Comparison of ENCODE assay signal across 14 mouse cellular contexts in the genomic region with DNA sequence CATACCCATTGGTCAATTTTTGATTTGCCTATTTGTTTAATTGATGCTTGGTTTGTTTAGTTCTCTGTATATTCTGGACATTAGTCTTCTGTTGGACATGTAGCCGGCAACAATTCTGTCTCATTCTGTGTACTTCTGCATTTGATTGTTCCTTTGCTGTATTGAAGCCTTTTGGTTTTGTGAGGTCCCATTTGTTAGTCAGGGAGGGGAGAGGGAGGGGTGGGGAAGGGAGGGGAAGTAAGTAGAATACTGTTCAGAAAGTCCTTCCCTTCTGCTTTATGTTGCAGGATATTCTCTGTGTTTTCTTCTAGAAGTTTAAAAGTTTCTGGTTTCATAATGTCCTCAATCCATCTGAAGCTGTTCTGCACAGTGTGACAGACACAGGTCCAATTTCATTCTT.
"Had no signal": no experiment of that assay in that cellular context is flagged by ENCODE, and none has a peak within 500 bp of the region (broad histone marks: within the 10 kb centered on the region; RNA-seq: fewer than 3 reads in every experiment).

No protein-coding gene starts in this region.

- ATAC-seq: midbrain, embryonic 13.5 days; midbrain, embryonic 15.5 days had no signal

- H3K4me1 ChIP-seq: megakaryocyte, embryonic 14.5 days; midbrain, embryonic 13.5 days; midbrain, embryonic 15.5 days; neural tube, embryonic 12.5 days had no signal

- DNase-seq: lung, adult 18-20 months; lung, embryonic 14.5 days; lung, postnatal 10 days; right cerebral cortex, postnatal 14 days; thymus, adult 2 months; thymus, postnatal 25 days; thymus, postnatal 4 days had no signal

- H3K9ac ChIP-seq: liver, embryonic 14.5 days; lung, embryonic 14.5 days; midbrain, embryonic 13.5 days; midbrain, embryonic 15.5 days; neural tube, embryonic 12.5 days had no signal

- H3K27ac ChIP-seq: liver, embryonic 14.5 days; macrophage; midbrain, embryonic 13.5 days; midbrain, embryonic 15.5 days; neural tube, embryonic 12.5 days had no signal

- H3K4me2 ChIP-seq: lung, embryonic 14.5 days; midbrain, embryonic 11.5 days; midbrain, embryonic 13.5 days; midbrain, embryonic 15.5 days; neural tube, embryonic 12.5 days had no signal

- H3K27me3 ChIP-seq: megakaryocyte, embryonic 14.5 days; midbrain, embryonic 13.5 days; midbrain, embryonic 15.5 days; neural tube, embryonic 12.5 days had no signal

- H3K36me3 ChIP-seq: midbrain, embryonic 13.5 days; midbrain, embryonic 15.5 days; neural tube, embryonic 12.5 days had no signal

- H3K4me3 ChIP-seq: megakaryocyte, embryonic 14.5 days; midbrain, embryonic 13.5 days; midbrain, embryonic 15.5 days; neural tube, embryonic 12.5 days had no signal

- H3K9me3 ChIP-seq: megakaryocyte, embryonic 14.5 days; midbrain, embryonic 13.5 days; midbrain, embryonic 15.5 days; neural tube, embryonic 12.5 days had no signal
